Mouse (Mus musculus) cerebellum, adult 11 months (tissue): ENCODE results near the gene Aspa.
"Not testable (repeated sequence)": the region's sequence is repeated elsewhere in the genome, so short reads cannot be mapped to it uniquely, and the experiment has no call there.

Experiments
- DNase-seq: peaks from one replicate; pipeline ENCODE4 v3.0.0; 2022

The Aspa gene

DNA sequence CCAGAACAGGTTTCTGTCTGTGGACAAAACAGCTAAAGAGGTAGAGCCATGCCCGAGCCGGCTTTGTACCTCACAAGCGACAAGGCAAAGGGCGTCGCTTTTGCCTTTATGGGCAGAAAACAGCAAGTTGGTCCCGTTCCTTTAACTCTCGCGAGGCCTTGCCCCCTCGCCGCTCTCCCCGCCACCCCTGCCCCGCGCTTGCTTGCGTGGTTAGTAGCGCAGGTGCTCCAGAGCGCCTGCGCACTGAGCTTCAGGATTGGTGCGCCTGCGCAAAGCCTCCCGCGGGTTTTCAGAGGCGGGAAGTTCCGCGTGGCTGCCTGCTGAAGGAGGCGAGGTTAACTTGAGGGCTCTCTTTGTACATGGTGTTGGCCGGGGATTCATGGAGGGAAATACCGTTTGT, at the start of gene Aspa, which contains the start of the genes Gm49340 and Spata22:
Gene Aspa, minus strand, starts transcription at position 155 of the 400 bp plus-strand sequence.
Gene Gm49340, plus strand, starts transcription at position 300 of the 400 bp plus-strand sequence.
Gene Spata22, plus strand, starts transcription at position 300 of the 400 bp plus-strand sequence.
- no peak for DNase-seq

- DNase-seq: no peak
Observed at GRCm38 (mm10) chr11:73370946-73371345, 41.5 kb upstream of the Aspa start, which contains the start of gene Olfr376. Gene Olfr376, plus strand, starts transcription at chr11:73371246.

- no peak for DNase-seq
Observed at GRCm38 (mm10) chr11:73350483-73350882, 21.1 kb upstream of the Aspa start, which contains the start of gene Olfr20. Gene Olfr20, plus strand, starts transcription at chr11:73350783.

DNA sequence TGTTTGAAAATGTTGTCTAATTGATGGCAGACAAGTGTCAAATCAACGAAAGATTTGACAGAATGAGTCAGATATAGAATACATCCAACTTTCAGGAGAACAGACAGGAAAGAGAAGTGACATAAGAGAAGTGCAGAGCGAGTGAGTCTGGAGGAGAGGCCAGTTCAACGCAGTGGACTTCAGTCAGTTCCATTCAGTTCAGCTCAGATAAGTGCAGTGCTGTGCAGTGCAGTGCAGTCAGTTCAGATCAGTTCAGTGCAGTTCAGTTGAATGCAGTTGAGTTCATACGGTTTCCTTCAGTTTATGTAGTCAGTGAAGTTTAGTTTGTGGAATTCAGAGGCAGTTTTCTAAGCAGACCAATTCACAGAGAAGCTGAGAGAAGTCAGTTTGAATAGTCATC, 7.5 kb upstream of the Aspa start:
- DNase-seq: no peak

DNA sequence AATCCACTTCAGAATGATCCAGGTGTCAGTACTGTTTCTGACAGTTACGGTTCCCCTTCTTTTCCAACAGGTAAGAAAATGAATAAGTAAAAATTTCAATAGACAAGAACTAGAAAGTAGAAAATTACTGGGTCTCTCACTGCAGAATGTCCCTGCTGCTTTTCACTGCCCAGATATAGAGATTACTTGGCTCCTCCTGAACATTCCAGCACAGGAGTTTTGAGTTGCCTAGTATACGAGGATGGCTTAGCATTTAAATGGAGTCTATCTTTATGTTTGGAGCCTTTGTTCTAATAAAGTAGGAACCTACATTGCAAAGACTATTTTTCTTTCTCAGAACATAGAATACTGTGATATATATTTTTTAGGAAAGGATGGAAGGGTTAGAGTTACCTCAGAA, 4.0 kb upstream of the Aspa start:
- no peak for DNase-seq

- no peak for DNase-seq
Observed at GRCm38 (mm10) chr11:73327361-73327760, 2.0 kb downstream of the Aspa start.

- no peak for DNase-seq
Observed at GRCm38 (mm10) chr11:73326485-73326886, 2.9 kb downstream of the Aspa start.

DNA sequence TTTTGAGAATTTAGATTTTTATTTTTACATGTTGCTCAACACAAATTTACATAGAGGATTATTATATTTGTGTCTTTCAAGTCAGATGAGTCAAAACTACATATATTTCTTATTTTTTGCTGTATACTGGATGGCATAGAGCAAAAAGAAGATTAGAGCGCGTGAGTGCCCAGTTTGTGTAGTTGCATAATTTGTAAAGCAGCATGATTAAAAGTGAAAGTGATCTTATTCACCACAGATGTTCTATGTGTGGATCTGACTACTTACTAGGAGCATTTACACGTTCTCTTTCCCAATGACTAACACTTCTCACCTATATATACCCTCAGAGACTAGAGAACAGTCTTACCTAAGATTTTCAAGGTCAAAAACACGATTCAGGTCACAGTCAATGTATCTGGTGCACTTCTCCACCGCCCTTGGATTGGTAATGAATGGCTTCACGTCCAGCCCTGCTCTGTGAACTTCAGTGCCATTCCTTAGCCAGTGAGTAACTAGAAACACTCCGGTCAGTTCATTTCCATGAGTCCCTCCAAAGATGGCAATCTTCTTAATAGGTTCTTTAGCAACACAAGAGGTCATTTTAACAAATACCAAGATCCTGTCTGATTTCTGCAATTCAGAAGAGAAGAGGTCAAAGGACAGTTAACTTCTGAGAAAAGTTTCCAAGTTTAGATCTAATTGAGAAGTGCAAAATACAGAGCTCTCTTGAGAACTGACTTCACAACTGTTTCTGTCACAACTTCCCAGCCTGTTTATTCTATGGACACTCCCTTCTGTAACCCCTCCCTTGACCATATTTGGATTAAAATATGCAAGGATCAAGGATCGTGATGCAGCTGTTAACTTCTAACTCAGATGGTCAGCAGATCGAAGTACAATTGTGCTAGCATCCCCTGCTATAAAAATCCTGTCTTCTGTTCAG, 5.2 kb downstream of the Aspa start:
- no peak for DNase-seq

DNA sequence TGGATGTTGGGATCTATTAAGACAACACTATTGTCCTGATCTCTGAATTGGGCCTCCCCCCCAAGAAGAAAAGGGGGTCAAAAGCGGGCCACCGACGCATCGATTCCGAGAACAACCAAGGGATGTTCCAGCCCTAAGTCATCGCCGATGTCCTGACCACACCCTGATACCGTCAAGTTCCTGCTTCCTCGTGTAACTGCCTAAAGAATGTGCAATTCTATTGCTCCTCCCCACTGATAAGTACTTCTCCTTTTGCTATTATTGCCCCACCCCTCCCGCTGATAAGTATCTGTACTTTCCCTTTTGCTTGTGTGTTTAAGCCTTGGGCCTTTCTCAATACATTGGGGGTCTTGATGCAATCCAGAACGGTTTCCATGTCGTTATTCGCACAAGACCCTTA, 8.3 kb downstream of the Aspa start:
- not testable (repeated sequence) for DNase-seq

DNA sequence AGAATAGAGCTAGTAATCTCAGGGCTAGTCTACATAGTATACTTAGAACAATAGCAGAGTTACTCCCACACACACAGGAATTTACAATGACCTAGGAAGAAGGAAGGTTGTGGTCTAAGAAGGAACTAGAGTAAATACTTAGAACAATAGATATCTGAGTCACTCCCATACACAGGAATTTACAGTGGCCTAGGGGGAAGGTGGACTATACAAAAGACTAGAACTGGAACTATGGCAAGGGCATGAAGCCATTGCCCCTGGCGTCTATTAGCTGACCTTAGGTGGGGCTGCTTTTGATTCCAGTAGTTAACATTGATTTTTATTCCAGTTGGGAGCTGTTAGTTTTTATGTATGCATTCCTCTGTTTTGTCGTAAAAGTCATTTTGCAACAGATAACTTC, 10.8 kb downstream of the Aspa start:
- not testable (repeated sequence) for DNase-seq

- DNase-seq: no peak
Observed at GRCm38 (mm10) chr11:73315961-73316360, 13.4 kb downstream of the Aspa start.

GRCm38 (mm10) chr11:73303123-73303522, 26.3 kb downstream of the Aspa start:
- DNase-seq: no peak

DNA sequence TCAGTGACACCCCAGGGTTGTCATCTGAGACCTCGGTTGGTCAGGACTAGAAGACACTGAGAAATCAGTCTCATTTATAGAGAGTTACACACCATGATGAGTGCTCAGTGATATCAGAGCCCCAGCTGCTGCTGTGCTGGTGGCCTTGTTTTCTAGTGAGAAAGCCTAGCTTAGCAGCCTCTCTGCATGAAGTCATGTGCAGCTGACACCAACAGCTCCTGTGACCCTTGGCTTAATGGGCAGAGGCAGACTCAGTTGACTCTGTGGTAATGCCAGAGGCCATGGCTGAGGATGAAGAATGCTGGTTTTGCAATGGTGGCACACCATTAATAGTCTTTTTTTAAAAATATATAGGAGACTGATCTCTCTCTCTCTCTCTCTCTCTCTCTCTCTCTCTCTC, 39.8 kb downstream of the Aspa start:
- no peak for DNase-seq

DNA sequence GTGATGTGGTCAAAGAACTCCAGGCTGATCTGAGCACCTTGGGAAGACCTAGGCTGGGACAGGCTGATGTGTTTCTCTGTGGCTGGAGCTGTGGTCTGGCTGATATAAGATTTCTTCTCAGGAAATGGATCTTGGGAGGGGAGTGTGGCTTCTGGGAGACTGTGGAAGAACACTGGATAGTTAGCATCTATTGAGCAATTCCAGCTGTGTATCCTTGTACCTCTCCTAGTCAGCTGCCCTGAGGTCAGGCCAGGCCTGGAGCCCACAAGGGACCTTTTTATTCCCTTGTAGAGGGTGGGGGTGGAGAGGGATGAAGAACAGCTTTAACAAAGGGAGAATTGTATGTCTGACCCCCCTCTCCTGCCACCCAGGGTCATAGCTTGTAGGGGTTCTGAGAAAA, 45.0 kb downstream of the Aspa start:
- no peak for DNase-seq

DNA sequence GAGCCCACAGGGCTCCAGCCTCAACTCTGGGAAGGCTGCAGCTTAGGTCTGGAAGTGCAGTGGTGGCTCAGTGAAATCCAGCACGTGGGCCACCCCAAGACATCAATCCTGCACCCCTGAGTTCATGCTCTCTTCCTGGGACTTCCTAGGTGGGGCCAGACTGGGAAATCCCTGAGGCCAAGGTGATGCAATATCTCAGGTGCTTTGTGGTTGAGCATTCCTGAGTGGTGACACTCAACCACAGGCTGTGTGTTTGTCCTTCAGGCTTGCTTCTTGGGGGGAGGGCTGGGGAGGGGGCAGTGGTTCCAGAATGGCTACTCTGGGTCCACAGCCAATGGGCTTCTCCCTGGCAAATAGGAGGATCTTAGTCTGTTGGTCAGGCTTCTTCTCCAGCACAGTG, 45.5 kb downstream of the Aspa start:
- no peak for DNase-seq

GRCm38 (mm10) chr11:73283369-73283768, 46.0 kb downstream of the Aspa start:
- no peak for DNase-seq

DNA sequence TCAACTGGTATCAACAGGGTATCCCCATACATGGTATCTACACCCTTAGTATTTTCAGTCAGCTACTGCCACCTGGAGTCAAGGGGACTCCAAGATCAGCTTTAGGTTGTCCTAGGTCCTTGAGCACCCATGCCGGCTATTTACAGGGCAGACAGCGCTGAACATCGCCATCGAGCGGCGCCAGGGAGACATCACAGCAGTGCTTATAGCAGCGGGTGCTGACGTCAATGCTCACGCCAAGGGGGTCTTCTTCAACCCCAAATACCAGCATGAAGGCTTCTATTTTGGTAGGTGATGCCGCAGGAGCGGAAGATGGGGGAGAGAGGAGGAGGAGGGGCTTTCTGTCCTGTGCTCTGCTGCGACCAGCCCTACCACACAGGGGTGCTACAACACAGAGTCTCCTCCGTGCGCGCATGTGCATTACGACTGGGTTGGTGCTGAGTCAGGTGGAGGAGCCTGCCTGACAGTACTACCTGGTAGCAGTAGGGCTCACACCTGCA, 47.8 kb downstream of the Aspa start:
- peak; percentile 29 for DNase-seq

DNA sequence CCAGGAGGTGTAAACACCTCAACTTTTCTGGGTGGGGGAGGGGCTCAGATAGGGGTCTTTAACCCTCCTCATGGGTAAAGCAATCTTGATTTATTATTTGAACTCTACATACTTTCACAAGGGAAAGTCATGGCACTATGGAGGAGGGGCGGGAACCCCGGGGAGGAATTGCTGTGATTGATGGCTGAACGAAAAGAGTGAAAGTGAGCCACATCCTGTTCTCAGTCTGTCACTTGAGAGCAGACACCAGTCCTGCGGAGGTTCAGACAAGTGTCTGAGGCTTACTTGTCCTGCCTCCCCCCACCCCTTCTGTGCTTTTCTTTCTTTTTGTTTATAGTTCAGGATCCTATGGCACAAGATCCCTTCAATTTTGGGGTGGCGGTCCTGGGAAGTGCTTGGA, 48.7 kb downstream of the Aspa start:
- DNase-seq: no peak

DNA sequence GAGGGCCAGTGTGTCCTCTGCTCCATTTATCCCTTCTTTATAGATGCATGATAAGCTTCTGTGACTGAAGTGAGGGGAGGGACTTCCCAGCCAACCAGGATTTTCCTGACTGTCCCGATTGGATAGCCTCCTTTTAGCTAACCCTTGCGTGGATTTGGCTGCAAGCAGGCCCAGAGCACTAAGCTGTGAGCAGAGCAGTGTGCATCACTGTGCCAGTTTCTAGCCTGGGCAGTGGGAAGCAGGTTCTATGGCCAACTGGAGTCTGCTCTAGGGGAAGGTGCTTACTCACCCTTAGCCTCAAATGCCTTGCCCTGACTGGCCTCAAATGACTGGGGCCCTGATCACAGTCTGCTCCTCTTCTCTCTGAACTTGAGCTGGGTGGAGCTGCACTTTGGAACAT, 54.6 kb downstream of the Aspa start:
- no peak for DNase-seq

DNA sequence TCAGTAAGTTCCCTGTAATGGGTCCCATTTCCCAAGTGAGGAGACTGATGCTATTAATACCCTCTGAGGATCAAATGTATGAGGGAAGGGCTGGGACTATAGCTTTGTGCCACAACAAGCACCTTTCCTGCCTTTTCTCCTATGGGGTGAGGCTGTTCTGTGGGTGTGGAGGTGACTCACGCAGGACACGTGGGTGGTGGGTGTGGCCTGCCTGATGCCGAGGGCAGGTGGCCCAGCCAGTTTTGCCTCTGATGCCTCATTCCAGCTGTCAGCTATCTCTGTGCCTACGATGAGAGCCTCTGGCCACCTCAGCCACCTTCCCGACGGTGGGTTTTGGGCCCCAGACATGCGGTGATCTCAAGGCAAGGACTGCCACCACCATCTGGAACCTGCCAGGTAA, 62.1 kb downstream of the Aspa start, which contains the start of gene Trpv3:
Gene Trpv3, plus strand, starts transcription at position 122 of the 400 bp plus-strand sequence.
- DNase-seq: no peak

DNA sequence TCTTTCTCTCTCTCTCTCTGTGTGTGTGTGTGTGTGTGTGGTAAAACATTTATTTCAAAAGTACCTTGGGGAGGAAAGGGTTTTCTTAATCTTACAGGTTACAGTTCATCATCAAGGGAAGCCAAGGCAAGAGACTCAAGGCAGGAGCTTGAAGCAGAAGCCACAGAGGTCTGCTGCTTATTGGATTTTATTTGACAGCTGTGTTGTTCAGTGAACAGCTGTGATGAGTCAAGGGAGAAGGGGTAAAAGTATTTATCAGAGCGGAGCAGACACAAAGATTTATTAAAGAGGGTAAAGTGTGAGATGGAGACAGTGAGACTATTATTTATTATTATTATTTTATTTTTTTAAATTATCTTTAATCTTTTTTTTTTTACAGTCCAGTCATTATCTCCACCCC, 68.0 kb downstream of the Aspa start:
- DNase-seq: no peak

DNA sequence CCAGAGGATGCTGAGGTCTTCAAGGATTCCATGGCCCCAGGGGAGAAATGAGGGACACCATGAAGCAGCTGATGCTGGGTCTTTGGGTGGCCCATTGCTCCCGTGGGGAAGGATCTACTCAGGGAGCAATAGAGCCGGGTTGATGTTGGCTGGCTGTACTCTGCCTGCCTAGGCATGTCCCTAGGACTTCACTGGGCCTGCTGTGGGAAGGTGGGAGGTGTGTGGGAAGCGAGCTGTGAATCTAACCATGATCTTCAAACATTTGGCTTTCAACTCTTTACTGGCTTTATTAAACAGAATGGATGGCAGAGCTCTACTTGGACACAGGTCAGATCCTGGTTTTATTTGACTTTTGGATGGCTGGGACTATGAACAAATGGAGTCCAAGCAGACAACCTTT, 68.9 kb downstream of the Aspa start:
- no peak for DNase-seq

DNA sequence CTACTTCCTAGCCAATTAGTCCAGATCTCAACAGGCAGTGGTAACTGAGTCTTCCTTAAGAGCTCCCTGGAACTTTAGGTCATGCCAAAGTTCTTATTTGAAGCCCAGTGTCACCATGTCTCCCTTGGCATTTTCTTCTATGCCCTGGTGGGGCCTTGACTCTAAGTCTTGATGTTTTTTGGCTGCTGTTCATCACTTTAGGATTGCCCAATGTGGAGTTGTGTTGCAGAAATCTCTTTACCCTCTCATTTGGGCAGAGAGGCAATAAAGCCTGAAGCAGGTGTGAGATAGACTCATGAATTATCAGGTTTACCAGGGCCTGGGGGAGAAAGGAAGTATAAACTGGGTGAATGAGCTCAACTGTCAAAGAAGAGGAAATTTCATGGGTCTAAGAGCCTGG, 70.7 kb downstream of the Aspa start:
- DNase-seq: no peak

- no peak for DNase-seq
Observed at GRCm38 (mm10) chr11:73257362-73257945, 71.9 kb downstream of the Aspa start.
